Mouse (Mus musculus): Measurements from ENCODE around the gene Pepd. TPM values are rescaled to one million over a fixed set of nuclear protein-coding genes. Genes with fewer than 3 reads are reported as not detected.

Pepd gene
- polyA plus RNA-seq, 1 experiment from 2014 or later, result 73.9 TPM

DNA sequence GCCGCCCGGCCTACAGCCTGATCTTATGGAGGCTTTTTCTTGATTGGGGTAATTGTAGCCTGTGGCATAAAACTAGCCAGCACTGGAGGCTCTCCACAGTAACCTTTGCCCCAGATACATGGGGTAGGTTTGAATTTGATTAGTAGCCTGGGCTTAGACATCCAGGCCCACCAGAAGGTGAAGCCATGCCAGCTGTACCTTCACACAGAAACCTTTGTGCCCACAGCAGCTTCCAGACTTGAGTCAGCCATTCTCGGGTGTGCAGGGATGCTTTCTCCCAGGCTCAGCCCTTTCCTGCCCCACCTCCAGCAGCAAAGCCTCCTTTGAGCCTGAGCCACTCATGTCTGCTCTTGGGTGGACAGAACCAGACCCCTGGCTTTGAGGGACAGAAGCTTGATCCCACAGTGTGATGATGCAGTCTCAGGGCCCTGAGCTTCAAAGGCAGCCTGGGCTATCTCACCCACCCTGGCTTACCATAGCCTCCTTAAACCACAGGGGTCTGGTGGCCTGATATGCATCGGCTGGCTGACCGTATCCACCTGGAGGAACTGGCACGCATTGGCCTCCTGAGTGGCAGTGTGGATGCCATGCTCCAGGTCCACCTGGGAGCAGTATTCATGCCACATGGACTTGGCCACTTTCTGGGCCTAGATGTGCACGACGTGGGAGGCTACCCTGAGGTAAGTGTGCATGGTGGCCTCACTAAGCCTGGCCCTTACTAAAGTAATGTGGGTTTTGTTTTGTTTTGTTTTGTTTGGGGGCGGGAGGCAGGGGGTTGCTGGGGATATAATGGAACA is 128.2 kb downstream of the Pepd start:
- DNase-seq (ENCODE audit: low spot score), result no peak
- Histone ChIP-seq H3K27me3 (ENCODE audit: low read depth, poor library complexity, severe bottlenecking) (no peaks in the 10 kb centered on the region), H3K36me3 (peaks cover 75% of the 10 kb centered on the region), H3K27ac (replicated peaks) (no peak overlapping the region), H3K4me3 (no peak overlapping the region), H3K4me1 (peaks cover 1% of the 10 kb centered on the region; the same call in 1 of the 2 replicates), H3K9me3 (replicated peaks) (no peaks in the 10 kb centered on the region)
- WGBS, result 90% methylated on average over 9 of the region's 9 CpGs

GRCm38 (mm10) chr7:35041286-35042208 is 129.4 kb downstream of the Pepd start:
- DNase-seq (ENCODE audit: low spot score), result no peak
- H3K27ac ChIP-seq (replicated peaks), result no peak overlapping the region
- no peaks in the 10 kb centered on the region for H3K9me3 ChIP-seq (replicated peaks)
- peaks cover 78% of the 10 kb centered on the region for H3K36me3 ChIP-seq
- no peak overlapping the region for H3K4me3 ChIP-seq
- H3K27me3 ChIP-seq (ENCODE audit: low read depth, poor library complexity, severe bottlenecking), result no peaks in the 10 kb centered on the region
- H3K4me1 ChIP-seq, result no peaks in the 10 kb centered on the region
- WGBS, result 80% methylated on average over 2 of the region's 2 CpGs

- no peak for DNase-seq (ENCODE audit: low spot score)
- no peaks in the 10 kb centered on the region for H3K27me3 ChIP-seq (ENCODE audit: low read depth, poor library complexity, severe bottlenecking)
- H3K4me3 ChIP-seq, result no peak overlapping the region
- peaks cover 84% of the 10 kb centered on the region for H3K36me3 ChIP-seq
- no peaks in the 10 kb centered on the region for H3K9me3 ChIP-seq (replicated peaks)
- no peaks in the 10 kb centered on the region for H3K4me1 ChIP-seq
- no peak overlapping the region for H3K27ac ChIP-seq (replicated peaks)
Observed at GRCm38 (mm10) chr7:35042209-35042554, 130.0 kb downstream of the Pepd start.

DNA sequence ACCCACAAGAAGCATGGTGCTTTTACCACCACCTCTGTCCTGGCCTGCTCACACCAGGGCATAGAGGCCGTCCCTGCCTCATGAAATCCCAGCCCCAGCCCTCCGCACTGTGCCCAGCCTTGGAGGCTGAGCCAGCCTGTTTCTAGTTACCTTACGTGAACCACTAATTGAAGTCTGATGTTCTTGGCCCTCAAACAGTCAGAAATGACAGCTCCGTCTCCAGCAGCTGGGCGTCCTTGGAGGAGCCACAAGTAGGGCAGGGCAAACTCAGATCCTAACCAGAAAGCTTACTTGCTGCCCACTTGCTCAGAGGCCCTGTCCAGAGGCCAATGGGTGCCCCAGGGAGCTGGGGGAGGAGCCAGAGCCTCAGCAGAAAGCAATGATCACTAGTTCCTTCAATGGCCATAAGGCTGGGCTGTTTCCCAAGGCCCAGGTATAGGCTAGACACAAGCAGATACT is 130.6 kb downstream of the Pepd start:
- no peak for DNase-seq (ENCODE audit: low spot score)

GRCm38 (mm10) chr7:35043266-35043817 is 131.2 kb downstream of the Pepd start:
- no peak overlapping the region for H3K4me3 ChIP-seq
- 96% methylated on average over 10 of the region's 10 CpGs for WGBS
- no peaks in the 10 kb centered on the region for H3K4me1 ChIP-seq
- no peaks in the 10 kb centered on the region for H3K27me3 ChIP-seq (ENCODE audit: low read depth, poor library complexity, severe bottlenecking)
- H3K36me3 ChIP-seq, result peaks cover 81% of the 10 kb centered on the region
- DNase-seq (ENCODE audit: low spot score), result no peak
- H3K9me3 ChIP-seq (replicated peaks), result no peaks in the 10 kb centered on the region
- H3K27ac ChIP-seq (replicated peaks), result no peak overlapping the region

More for the DNA sequence above, 130.6 kb downstream of the Pepd start:
- Histone ChIP-seq H3K27ac (replicated peaks) (no peak overlapping the region), H3K4me1 (no peaks in the 10 kb centered on the region), H3K36me3 (peaks cover 81% of the 10 kb centered on the region), H3K9me3 (replicated peaks) (no peaks in the 10 kb centered on the region), H3K4me3 (no peak overlapping the region), H3K27me3 (ENCODE audit: low read depth, poor library complexity, severe bottlenecking) (no peaks in the 10 kb centered on the region)
- 83% methylated on average over 5 of the region's 5 CpGs for WGBS

GRCm38 (mm10) chr7:35044719-35045118 is 132.5 kb downstream of the Pepd start:
- no peak for DNase-seq (ENCODE audit: low spot score)
- H3K4me3 ChIP-seq, result no peak overlapping the region
- H3K27me3 ChIP-seq (ENCODE audit: low read depth, poor library complexity, severe bottlenecking), result no peaks in the 10 kb centered on the region
- H3K9me3 ChIP-seq (replicated peaks), result no peaks in the 10 kb centered on the region
- WGBS, result 95% methylated on average over 2 of the region's 2 CpGs
- H3K4me1 ChIP-seq, result no peaks in the 10 kb centered on the region
- H3K27ac ChIP-seq (replicated peaks), result no peak overlapping the region
- H3K36me3 ChIP-seq, result peaks cover 88% of the 10 kb centered on the region

DNA sequence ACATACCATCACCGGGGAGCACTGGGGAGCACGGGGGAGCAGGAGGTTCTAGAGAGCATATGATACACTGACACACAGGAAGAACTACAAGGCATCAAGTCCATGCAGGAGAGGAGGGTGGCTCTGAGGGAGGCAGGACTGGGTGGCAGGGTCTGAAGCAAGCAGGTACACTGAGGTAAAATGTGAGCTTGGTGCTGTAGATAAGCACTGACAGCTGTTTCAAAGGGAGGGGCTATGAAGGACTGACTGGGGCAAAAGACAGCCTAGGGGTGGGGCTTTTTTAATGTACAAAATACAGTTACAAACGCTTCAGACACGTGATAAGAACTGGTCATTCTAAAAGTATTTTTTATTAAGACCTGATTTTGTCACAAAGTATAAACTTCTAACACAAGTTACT is 133.9 kb downstream of the Pepd start:
- H3K4me3 ChIP-seq, result no peak overlapping the region
- H3K36me3 ChIP-seq, result peaks cover 90% of the 10 kb centered on the region
- H3K27me3 ChIP-seq (ENCODE audit: low read depth, poor library complexity, severe bottlenecking), result no peaks in the 10 kb centered on the region

GRCm38 (mm10) chr7:35050540-35050939 is 138.4 kb downstream of the Pepd start:
- H3K9me3 ChIP-seq (replicated peaks), result no peaks in the 10 kb centered on the region
- no peak overlapping the region for H3K4me3 ChIP-seq
- DNase-seq (ENCODE audit: low spot score), result no peak
- no peaks in the 10 kb centered on the region for H3K27me3 ChIP-seq (ENCODE audit: low read depth, poor library complexity, severe bottlenecking)
- peaks cover 15% of the 10 kb centered on the region for H3K4me1 ChIP-seq
- peaks cover 61% of the 10 kb centered on the region for H3K36me3 ChIP-seq
- no peak overlapping the region for H3K27ac ChIP-seq (replicated peaks)
- 95% methylated on average over 12 of the region's 12 CpGs for WGBS

More for the DNA sequence above, 133.9 kb downstream of the Pepd start:
- WGBS, result 93% methylated on average over 4 of the region's 4 CpGs
- no peak for DNase-seq (ENCODE audit: low spot score)
- no peak overlapping the region for H3K27ac ChIP-seq (replicated peaks)
- no peaks in the 10 kb centered on the region for H3K9me3 ChIP-seq (replicated peaks)
- H3K4me1 ChIP-seq, result no peaks in the 10 kb centered on the region

- no peak overlapping the region for H3K27ac ChIP-seq (replicated peaks)
- peaks cover 22% of the 10 kb centered on the region for H3K4me1 ChIP-seq
- H3K27me3 ChIP-seq (ENCODE audit: low read depth, poor library complexity, severe bottlenecking), result peaks cover 7% of the 10 kb centered on the region; the same call in 1 of the 2 replicates
- H3K9me3 ChIP-seq (replicated peaks), result no peaks in the 10 kb centered on the region
- 88% methylated on average over 3 of the region's 3 CpGs for WGBS
- DNase-seq (ENCODE audit: low spot score), result no peak
- H3K36me3 ChIP-seq, result peaks cover 40% of the 10 kb centered on the region
- H3K4me3 ChIP-seq, result no peak overlapping the region
Observed at GRCm38 (mm10) chr7:35053161-35053560, 141.0 kb downstream of the Pepd start.

DNA sequence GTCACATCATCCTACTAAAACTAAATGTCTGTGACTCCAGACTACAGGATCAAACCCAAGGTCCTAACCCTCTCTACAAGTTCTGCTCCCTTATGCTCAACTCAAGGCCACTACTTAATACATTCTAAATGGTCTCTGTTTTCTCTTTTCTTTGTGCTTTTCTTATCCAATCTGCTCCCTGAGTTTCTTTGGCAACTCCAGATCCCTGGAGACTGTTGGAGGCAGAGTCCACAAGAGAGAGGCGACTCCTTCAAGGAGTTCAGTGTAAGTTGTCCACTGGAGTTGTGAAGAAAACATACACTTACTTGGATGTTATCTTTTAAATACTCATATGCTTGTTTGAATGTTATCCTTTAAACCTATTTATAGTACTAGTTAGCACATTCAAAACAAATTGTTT is 142.1 kb downstream of the Pepd start:
- peaks cover 30% of the 10 kb centered on the region for H3K36me3 ChIP-seq
- DNase-seq (ENCODE audit: low spot score), result no peak
- WGBS, result 93% methylated on average over 1 of the region's 1 CpGs
- H3K4me1 ChIP-seq, result peaks cover 22% of the 10 kb centered on the region
- peaks cover 7% of the 10 kb centered on the region; the same call in 1 of the 2 replicates for H3K27me3 ChIP-seq (ENCODE audit: low read depth, poor library complexity, severe bottlenecking)
- no peaks in the 10 kb centered on the region for H3K9me3 ChIP-seq (replicated peaks)
- H3K4me3 ChIP-seq, result no peak overlapping the region
- H3K27ac ChIP-seq (replicated peaks), result no peak overlapping the region

DNA sequence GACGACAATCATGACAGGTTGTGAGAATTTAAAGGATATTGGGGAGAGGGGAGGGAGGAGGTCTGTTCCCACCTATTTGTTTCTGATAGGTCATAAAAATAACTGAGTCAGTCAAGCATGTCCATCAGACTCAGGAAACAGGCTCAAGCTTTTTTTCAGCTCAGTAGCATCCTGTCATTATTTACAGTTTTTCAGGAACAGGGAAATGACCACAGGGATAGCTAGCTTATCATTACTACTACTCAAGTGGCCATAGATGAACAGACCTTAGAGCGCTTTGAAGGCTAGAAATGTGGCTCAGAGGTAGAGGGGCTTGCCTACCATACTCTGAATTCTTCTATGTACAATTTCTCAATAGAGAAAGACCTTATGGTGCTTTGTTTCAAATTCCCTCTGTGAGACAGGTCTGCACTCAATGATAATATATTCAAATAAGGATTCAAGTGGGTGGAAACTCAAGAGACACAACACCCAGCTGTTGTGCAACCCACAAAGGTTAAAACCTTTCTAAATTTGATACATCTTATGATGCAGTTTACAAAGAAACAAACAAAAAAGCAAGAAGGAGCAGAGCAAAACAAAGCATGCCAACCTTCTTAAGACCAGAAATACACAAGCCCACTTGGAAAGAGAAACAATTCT is 142.9 kb downstream of the Pepd start:
- WGBS, result 70% methylated on average over 2 of the region's 2 CpGs
- no peaks in the 10 kb centered on the region for H3K9me3 ChIP-seq (replicated peaks)
- H3K4me3 ChIP-seq, result peak overlapping the region; percentile 98
- peaks cover 22% of the 10 kb centered on the region for H3K4me1 ChIP-seq
- H3K36me3 ChIP-seq, result peaks cover 22% of the 10 kb centered on the region
- H3K27me3 ChIP-seq (ENCODE audit: low read depth, poor library complexity, severe bottlenecking), result peaks cover 7% of the 10 kb centered on the region; the same call in 1 of the 2 replicates
- H3K27ac ChIP-seq (replicated peaks), result peak overlapping the region; percentile 96
- no peak for DNase-seq (ENCODE audit: low spot score)
